ENCODE assay signal across 8 mouse cellular contexts in genomic region chr12:117993499-117993898, GRCm38 (mm10).
A peak's percentile ranks its signal among the peaks of the same experiment; 100 is the strongest.
DNase-seq lines count a peak whose midpoint lies in the region; ATAC-seq lines count a peak whose summit lies in the region.

No protein-coding gene starts in this region.

- no peak overlapping the region for H3K4me3 ChIP-seq in intestine, embryonic 14.5 days (ENCODE audit: low read depth, low read length)
- H3K4me3 ChIP-seq in megakaryocyte, embryonic 14.5 days (replicated peaks) = peak overlapping the region; percentile 60

- no peaks in the 10 kb centered on the region for H3K9me3 ChIP-seq in intestine, embryonic 14.5 days (ENCODE audit: control insufficient read depth, low read length)
- H3K9me3 ChIP-seq in megakaryocyte, embryonic 14.5 days = no peaks in the 10 kb centered on the region

- DNase-seq in adipocyte (ENCODE audit: low spot score) = peak; percentile 43
- DNase-seq in embryo, embryonic 10.5 days (ENCODE audit: low spot score) = peak; percentile 92
- peak; percentile 47 to 59 for DNase-seq in gastrocnemius, postnatal 36 days
- peak; percentile 92 for DNase-seq in intestine, embryonic 14.5 days (ENCODE audit: low spot score)
- peak; percentile 14 to 55 for DNase-seq in left cerebral cortex, adult 9 months (ENCODE audit: low spot score in 2 of 2)
- DNase-seq in right cerebral cortex, postnatal 10 days (ENCODE audit: low spot score in 2 of 2) = peak; percentile 80
- peak; percentile 27 for DNase-seq in urinary bladder, postnatal 10 days (ENCODE audit: low spot score)

- 1% methylated on average over 7 of the region's 7 CpGs for WGBS in intestine, embryonic 14.5 days

- H3K36me3 ChIP-seq in intestine, embryonic 14.5 days (ENCODE audit: control insufficient read depth, insufficient read depth, low read length) = no peaks in the 10 kb centered on the region
- H3K36me3 ChIP-seq in megakaryocyte, embryonic 14.5 days (replicated peaks; ENCODE audit: low read length) = no peaks in the 10 kb centered on the region

- H3K27ac ChIP-seq in intestine, embryonic 14.5 days (ENCODE audit: low read depth) = no peak overlapping the region

- no peaks in the 10 kb centered on the region; the same call in 1 of the 2 replicates for H3K27me3 ChIP-seq in intestine, embryonic 14.5 days (replicated peaks; ENCODE audit: control insufficient read depth, insufficient read depth, low read length)
- peaks cover 12% of the 10 kb centered on the region for H3K27me3 ChIP-seq in megakaryocyte, embryonic 14.5 days (replicated peaks)

- H3K9ac ChIP-seq in intestine, embryonic 14.5 days (ENCODE audit: low read length) = no peak overlapping the region

- H3K4me2 ChIP-seq in intestine, embryonic 14.5 days (ENCODE audit: low read length) = no peak overlapping the region

- peak; percentile 93 for ATAC-seq in intestine, embryonic 14.5 days (replicated peaks; ENCODE audit: low FRiP score, low TSS enrichment, low read depth)

- intact Hi-C loops in gastrocnemius, postnatal 36 days (cut with DNase I) = loop anchor here (10.0 kb wide), 1 partner anchor 311 kb away; the partner anchor contains the start of gene Sp4

- H3K4me1 ChIP-seq in intestine, embryonic 14.5 days (replicated peaks; ENCODE audit: control insufficient read depth, insufficient read depth, low read length) = 0 out of 2 replicates have a peak, but pooled peaks cover 5% of the 10 kb centered on the region
- peaks cover 46% of the 10 kb centered on the region for H3K4me1 ChIP-seq in megakaryocyte, embryonic 14.5 days

Comparison
In these comparisons a context has a peak if more than half of its experiments do, and no peak if none do; other contexts are left out.
1. DNase-seq: peak in every context shown above with its lines; median percentile 92 in embryo, embryonic 10.5 days; 92 in intestine, embryonic 14.5 days; 80 in right cerebral cortex, postnatal 10 days; 53 in gastrocnemius, postnatal 36 days; 43 in adipocyte; 34 in left cerebral cortex, adult 9 months; 27 in urinary bladder, postnatal 10 days.